Mouse (Mus musculus) intestine, postnatal 0 days (tissue): ENCODE measurements around the gene Gm49378. TPM values are rescaled to one million over a fixed set of nuclear protein-coding genes. Genes with fewer than 3 reads are reported as not detected.

Source experiments
- ATAC-seq: fragments of 200-750 bp; cut with Nextera tagmentation; 2 replicates; pipeline ENCODE4 v1.8.0; 2017; ENCODE audit warnings: mild to moderate bottlenecking, moderate TSS enrichment, moderate library complexity
- H3K27ac ChIP-seq: fragments of 300-500 bp; sonication (generic); 2 replicates; pipeline ENCODE4 v1.5.1; 2014; ENCODE audit warnings: mild to moderate bottlenecking, low read depth, low read length, moderate library complexity
- H3K27me3 ChIP-seq: fragments of 300-500 bp; sonication (generic); replicated peaks from 2 replicates; pipeline ENCODE4 v1.6.1; 2014; ENCODE audit warnings: low read length, mixed read lengths; ENCODE audit not compliant: control insufficient read depth, insufficient read depth
- H3K36me3 ChIP-seq: fragments of 300-500 bp; sonication (generic); 2 replicates; pipeline ENCODE4 v1.6.1; 2014; ENCODE audit warnings: mild to moderate bottlenecking, moderate library complexity; ENCODE audit not compliant: control insufficient read depth, insufficient read depth
- H3K4me1 ChIP-seq: fragments of 300-500 bp; sonication (generic); replicated peaks from 2 replicates; pipeline ENCODE4 v1.6.1; 2014; ENCODE audit warnings: antibody characterized with exemption, low read length, mixed read lengths; ENCODE audit not compliant: control insufficient read depth, insufficient read depth
- H3K4me2 ChIP-seq: fragments of 300-500 bp; sonication (generic); replicated peaks from 2 replicates; pipeline ENCODE4 v1.6.1; 2014; ENCODE audit warnings: low read depth, mild to moderate bottlenecking, moderate library complexity
- H3K4me3 ChIP-seq: fragments of 300-500 bp; sonication (generic); 2 replicates; pipeline ENCODE4 v1.5.1; 2014; ENCODE audit warnings: low read depth, low read length
- H3K9ac ChIP-seq: fragments of 300-500 bp; sonication (generic); 2 replicates; pipeline ENCODE4 v1.6.1; 2014; ENCODE audit warnings: mild to moderate bottlenecking, low read depth, low read length
- H3K9me3 ChIP-seq: fragments of 300-500 bp; sonication (generic); 2 replicates; pipeline ENCODE4 v1.6.1; 2016; ENCODE audit warnings: mixed run types; ENCODE audit not compliant: control insufficient read depth
- CTCF ChIP-seq: sonication (generic); IDR thresholded peaks from 2 replicates; pipeline ENCODE4 v1.5.1; 2016; ENCODE audit warnings: low read depth, mild to moderate bottlenecking, control low read depth, antibody characterized with exemption, moderate library complexity
- WGBS: fragments of 180-500 bp; shearing (Covaris S2); extraction: QIAGEN DNeasy Blood & Tissue Kit; methylation state at CpG from one replicate; pipeline ENCODE4 v1.1.7; 2014; 5-methylcytosine and 5-hydroxymethylcytosine counted together
- polyA plus RNA-seq: library from polyadenylated mRNA; unstranded; fragments of >200 nt; fragmentation: Nextera tagmentation; extraction: Ambion mirVana; gene quantifications from 2 replicates; pipeline ENCODE4 v1.2.1, GENCODE M21; 2015

Gene Gm49378
- polyA plus RNA-seq, 1 experiment from 2014 or later, result 2.3 TPM

DNA sequence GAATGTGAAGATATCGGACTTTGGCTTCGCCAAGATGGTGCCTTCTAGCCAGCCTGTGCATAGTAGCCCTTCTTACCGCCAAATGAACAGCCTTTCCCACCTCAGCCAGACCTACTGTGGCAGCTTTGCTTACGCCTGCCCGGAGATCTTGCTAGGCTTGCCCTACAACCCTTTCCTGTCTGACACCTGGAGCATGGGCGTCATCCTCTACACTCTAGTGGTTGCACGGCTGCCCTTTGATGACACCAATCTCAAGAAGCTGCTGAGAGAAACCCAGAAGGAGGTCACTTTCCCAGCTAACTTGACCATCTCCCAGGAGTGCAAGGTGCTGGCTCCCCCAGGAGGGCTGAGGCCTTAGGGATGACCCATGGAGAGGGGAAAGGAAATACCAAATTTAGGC, 13.8 kb upstream of the Gm49378 start:
- no peak for ATAC-seq
- WGBS, result 88% methylated on average over 7 of the region's 7 CpGs
- H3K27me3 ChIP-seq, result no peaks in the 10 kb centered on the region
- no peak overlapping the region for H3K4me3 ChIP-seq
- H3K27ac ChIP-seq, result no peak overlapping the region
- TF ChIP-seq CTCF, result no peak
- no peaks in the 10 kb centered on the region for H3K9me3 ChIP-seq
- no peak overlapping the region for H3K9ac ChIP-seq
- no peaks in the 10 kb centered on the region for H3K36me3 ChIP-seq
- no peaks in the 10 kb centered on the region for H3K4me1 ChIP-seq
- no peak overlapping the region for H3K4me2 ChIP-seq

DNA sequence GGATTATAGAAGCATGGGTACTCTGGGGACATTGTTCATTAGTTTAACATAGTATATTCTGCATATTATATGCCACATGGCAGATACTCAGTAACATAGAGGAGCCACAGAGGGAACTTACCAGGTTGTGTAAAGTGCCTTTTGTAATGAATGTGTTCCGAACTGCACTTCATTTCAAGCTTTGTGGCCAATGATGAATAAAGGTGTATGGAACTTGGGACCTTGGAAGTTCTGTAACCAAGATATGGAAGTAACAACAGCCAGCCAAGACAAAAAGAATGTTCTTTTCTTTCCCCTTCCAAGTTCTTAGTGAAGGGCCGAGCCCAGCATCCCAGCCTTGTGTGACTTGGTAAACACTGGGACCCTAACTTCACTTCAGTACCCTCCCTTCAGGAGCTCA, 12.2 kb upstream of the Gm49378 start, which contains the start of gene Tssk4:
Tssk4 (plus strand) TSS at position 301 of the 400 bp plus-strand sequence.
- no peaks in the 10 kb centered on the region for H3K4me1 ChIP-seq
- H3K9me3 ChIP-seq, result no peaks in the 10 kb centered on the region
- TF ChIP-seq CTCF, result no peak
- no peaks in the 10 kb centered on the region for H3K27me3 ChIP-seq
- no peak for ATAC-seq
- WGBS, result 89% methylated on average over 2 of the region's 2 CpGs
- no peak within 1 kb of the TSS for H3K4me3 ChIP-seq
- no peak within 1 kb of the TSS for H3K4me2 ChIP-seq
- H3K9ac ChIP-seq, result no peak within 1 kb of the TSS
- no peaks in the 10 kb centered on the region for H3K36me3 ChIP-seq
- no peak within 1 kb of the TSS for H3K27ac ChIP-seq

DNA sequence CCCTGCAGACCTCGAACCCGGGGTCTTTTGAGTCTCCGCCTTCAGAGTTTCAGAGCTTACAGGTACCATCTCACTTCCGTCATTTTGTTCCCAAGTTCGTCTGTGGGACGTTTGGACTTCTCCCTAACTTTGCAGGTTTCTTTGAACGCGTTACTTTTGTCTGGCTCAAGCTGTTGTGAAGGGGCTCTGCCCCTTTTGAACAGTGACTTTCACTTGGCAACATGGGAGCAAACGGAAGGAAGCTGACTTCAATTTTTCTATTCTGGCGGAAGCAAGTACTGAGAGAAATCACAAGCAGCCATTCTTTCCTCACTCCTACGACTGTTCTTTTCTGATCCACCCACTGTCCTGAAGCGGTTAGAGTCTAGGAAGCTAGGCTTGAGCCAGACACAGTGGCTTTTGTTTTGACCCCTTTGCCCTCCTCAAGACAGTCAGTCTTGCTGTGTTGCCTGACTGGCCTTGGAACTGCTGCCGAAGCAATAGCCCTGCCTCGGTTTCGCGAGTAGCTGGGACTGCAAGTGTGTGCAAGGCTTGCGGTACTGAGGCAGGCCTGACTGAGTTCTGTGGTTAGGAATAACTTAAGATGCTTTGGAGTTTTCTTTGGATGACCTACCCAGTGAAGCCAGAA, 6.7 kb upstream of the Gm49378 start:
- Histone ChIP-seq H3K36me3 (peaks cover 13% of the 10 kb centered on the region; the same call in 1 of the 2 replicates), H3K9me3 (no peaks in the 10 kb centered on the region), H3K4me3 (peak overlapping the region; percentile 90), H3K27me3 (no peaks in the 10 kb centered on the region), H3K4me2 (peak overlapping the region; percentile 66), H3K27ac (peak overlapping the region; percentile 97), H3K9ac (peak overlapping the region; percentile 91; the same call in 1 of the 2 replicates), H3K4me1 (no peaks in the 10 kb centered on the region)
- ATAC-seq, result no peak
- WGBS, result 10% methylated on average over 17 of the region's 17 CpGs
- TF ChIP-seq CTCF, result no peak

DNA sequence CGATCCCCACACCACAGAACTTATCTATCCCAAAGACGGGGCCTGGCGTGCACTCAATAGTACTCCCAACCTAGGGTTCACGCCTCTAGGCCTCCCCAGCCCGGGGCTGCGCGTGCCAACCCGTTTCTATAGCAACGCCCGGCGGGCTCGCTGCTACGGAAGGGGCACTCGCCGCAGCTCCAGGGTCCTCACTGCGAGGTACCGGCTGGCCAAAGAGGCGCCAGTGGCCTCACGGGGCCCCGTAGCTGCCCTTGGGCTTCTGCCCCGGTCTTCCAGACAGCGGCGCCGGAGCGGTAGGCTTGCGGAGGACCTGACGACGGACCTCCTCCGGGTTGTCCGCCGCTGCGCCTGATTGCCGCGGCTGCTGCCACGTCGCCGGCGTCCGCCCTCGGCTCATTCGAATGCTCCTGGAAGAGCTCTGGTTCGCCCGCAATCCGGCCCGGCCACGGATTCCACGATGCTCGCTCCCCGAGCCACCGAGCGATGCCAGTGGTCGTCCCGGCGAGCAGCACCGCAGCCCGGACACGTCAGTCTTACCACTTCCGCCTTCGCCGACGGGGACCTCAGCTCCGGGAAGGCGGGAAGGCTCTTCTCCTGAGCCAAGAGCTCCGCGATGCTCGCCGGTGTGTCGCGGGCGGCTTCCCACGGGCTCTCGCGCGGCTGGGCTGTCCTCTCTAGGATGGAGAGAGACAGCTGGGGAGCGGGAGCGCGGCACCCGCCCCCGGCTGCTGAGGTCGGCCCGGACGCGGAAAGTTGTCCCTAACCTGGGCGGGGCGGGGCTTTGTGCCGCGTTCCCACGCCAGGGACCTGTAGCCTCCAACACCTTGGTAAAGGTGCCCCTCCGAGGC, 5.6 kb upstream of the Gm49378 start, which contains the start of gene Tm9sf1:
Tm9sf1 (minus strand) TSS at position 747 of the 848 bp plus-strand sequence.
- H3K36me3 ChIP-seq, result peaks cover 23% of the 10 kb centered on the region
- ATAC-seq, result peak; percentile 85
- no peaks in the 10 kb centered on the region for H3K9me3 ChIP-seq
- H3K27ac ChIP-seq, result peak within 1 kb of the TSS; percentile 97
- H3K27me3 ChIP-seq, result no peaks in the 10 kb centered on the region
- peak within 1 kb of the TSS; percentile 66 for H3K4me2 ChIP-seq
- peak within 1 kb of the TSS; percentile 90 for H3K4me3 ChIP-seq
- TF ChIP-seq CTCF, result peak; percentile 44
- peak within 1 kb of the TSS; percentile 91 for H3K9ac ChIP-seq
- H3K4me1 ChIP-seq, result no peaks in the 10 kb centered on the region
- under 1% methylated on average over 88 of the region's 89 CpGs for WGBS

DNA sequence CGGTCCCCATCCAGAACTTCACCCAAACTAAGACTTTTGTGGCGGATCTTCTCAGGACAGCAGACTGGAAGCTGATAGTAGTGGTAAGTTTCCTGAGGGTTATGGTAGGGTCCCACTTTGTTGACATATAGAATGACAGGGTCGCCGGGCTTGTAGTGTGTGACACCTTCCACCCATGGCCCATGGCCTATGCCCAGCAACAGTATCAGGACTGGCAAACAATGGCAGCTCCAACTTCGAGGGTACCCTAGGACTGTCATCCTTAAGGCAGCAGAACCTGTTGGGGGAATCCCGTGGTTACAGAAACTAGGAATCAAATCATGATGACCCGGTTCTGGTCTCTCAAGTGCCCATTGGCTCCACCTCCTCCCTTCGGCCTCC, 5.0 kb upstream of the Gm49378 start:
- ATAC-seq, result peak; percentile 7
- Histone ChIP-seq H3K9me3 (no peaks in the 10 kb centered on the region), H3K9ac (peak overlapping the region; percentile 91), H3K4me1 (no peaks in the 10 kb centered on the region), H3K4me2 (peak overlapping the region; percentile 66), H3K4me3 (peak overlapping the region; percentile 90), H3K27ac (peak overlapping the region; percentile 97), H3K27me3 (no peaks in the 10 kb centered on the region), H3K36me3 (peaks cover 29% of the 10 kb centered on the region)
- 18% methylated on average over 8 of the region's 8 CpGs for WGBS
- no peak for TF ChIP-seq CTCF

DNA sequence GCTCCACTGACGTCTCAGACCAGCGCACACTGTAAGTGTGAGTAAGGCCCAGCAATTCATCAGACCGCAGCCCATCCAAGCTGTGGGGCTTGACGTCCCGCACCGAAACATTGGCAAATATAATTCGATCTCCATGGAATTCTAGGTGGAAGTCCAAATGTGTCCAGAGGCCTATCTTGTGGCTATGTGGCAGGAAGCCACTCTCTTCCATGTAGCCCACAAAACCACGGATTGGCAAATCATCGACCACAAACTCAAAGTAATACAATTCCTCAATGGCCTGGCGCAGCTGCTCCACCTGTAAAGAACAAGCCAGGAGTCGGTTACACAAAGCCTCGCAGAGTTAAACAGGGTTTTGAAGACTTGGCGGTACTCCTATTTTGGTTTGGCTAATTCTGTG, 3.6 kb upstream of the Gm49378 start:
- no peak for ATAC-seq
- WGBS, result 95% methylated on average over 13 of the region's 13 CpGs

More for the DNA sequence above, 3.6 kb upstream of the Gm49378 start:
- Histone ChIP-seq H3K4me1 (no peaks in the 10 kb centered on the region), H3K9ac (no peak overlapping the region), H3K4me2 (no peak overlapping the region), H3K4me3 (no peak overlapping the region), H3K36me3 (peaks cover 35% of the 10 kb centered on the region), H3K27me3 (no peaks in the 10 kb centered on the region), H3K27ac (no peak overlapping the region), H3K9me3 (no peaks in the 10 kb centered on the region)
- TF ChIP-seq CTCF, result no peak
